Mouse (Mus musculus): ENCODE results near the gene Olfr1198. TPM values are rescaled to one million over a fixed set of nuclear protein-coding genes. Genes with fewer than 3 reads are reported as not detected.

The Olfr1198 gene
- not detected for polyA plus RNA-seq (2012; fragmentation: generic; extraction: Trizol)

GRCm38 (mm10) chr2:88751270-88751669 lies at the start of gene Olfr1198:
Olfr1198 (minus strand) TSS chr2:88751370.

DNA sequence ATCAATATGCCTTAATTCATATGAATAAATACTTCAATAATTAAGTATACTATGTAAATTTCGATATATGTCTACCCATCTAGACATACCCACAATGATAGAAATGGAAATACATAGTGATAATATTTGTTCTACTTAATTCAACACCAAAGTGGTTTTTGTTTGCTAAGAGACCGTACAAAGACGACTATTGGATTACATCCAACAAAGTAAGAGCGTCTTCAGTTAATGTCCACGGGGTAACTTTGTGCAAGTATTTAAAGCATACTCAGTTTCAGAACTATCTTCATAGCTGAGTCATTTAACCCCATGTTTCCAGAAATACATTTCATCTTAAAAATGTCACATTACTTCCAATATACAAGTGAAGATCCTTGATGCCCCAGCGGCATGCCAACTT lies 41.6 kb upstream of the Olfr1198 start, which contains the start of gene Olfr1201:
Gene Olfr1201 (plus strand): TSS at position 301 of the 400 bp plus-strand sequence.

GRCm38 (mm10) chr2:88770388-88770787 lies 19.2 kb upstream of the Olfr1198 start, which contains the start of gene Olfr1200:
Olfr1200 (minus strand) TSS chr2:88770488.

GRCm38 (mm10) chr2:88760369-88760768 lies 9.2 kb upstream of the Olfr1198 start, which contains the start of gene Olfr1199:
Olfr1199 (minus strand) TSS chr2:88760469.

GRCm38 (mm10) chr2:88732266-88732665 lies 18.9 kb downstream of the Olfr1198 start, which contains the start of gene Olfr1197:
Olfr1197 (minus strand) TSS chr2:88732366.

GRCm38 (mm10) chr2:88704497-88704896 lies 46.7 kb downstream of the Olfr1198 start, which contains the start of gene Olfr1196:
Olfr1196 (minus strand) TSS chr2:88704597.

Other genes with a start within 250 kb of the Olfr1198 start
- not detected for gene Olfr1186, start 232.8 kb downstream of the Olfr1198 start, polyA plus RNA-seq (2012; fragmentation: generic; extraction: Trizol)
- not detected for gene Olfr1188, start 194.4 kb downstream of the Olfr1198 start, polyA plus RNA-seq (2012; fragmentation: generic; extraction: Trizol)
- gene Olfr1189, start 164.9 kb downstream of the Olfr1198 start, polyA plus RNA-seq (2012; fragmentation: generic; extraction: Trizol), result not detected
- not detected for gene Olfr1191-ps1, start 110.8 kb downstream of the Olfr1198 start, polyA plus RNA-seq (2012; fragmentation: generic; extraction: Trizol)
- not detected for gene Olfr1192-ps1, start 102.9 kb downstream of the Olfr1198 start, polyA plus RNA-seq (2012; fragmentation: generic; extraction: Trizol)
- not detected for gene Olfr1193, start 75.7 kb downstream of the Olfr1198 start, polyA plus RNA-seq (2012; fragmentation: generic; extraction: Trizol)
- not detected for gene Olfr1195, start 62.2 kb downstream of the Olfr1198 start, polyA plus RNA-seq (2012; fragmentation: generic; extraction: Trizol)
- gene Olfr1196, start 46.8 kb downstream of the Olfr1198 start, polyA plus RNA-seq (2012; fragmentation: generic; extraction: Trizol), result not detected
- gene Olfr1197, start 19.0 kb downstream of the Olfr1198 start, polyA plus RNA-seq (2012; fragmentation: generic; extraction: Trizol), result not detected
- gene Olfr1199, start 9.1 kb upstream of the Olfr1198 start, polyA plus RNA-seq (2012; fragmentation: generic; extraction: Trizol), result not detected
- gene Olfr1200, start 19.1 kb upstream of the Olfr1198 start, polyA plus RNA-seq (2012; fragmentation: generic; extraction: Trizol), result not detected
- gene Olfr1201, start 41.7 kb upstream of the Olfr1198 start, polyA plus RNA-seq (2012; fragmentation: generic; extraction: Trizol), result not detected
- not detected for gene Olfr1202, start 63.1 kb upstream of the Olfr1198 start, polyA plus RNA-seq (2012; fragmentation: generic; extraction: Trizol)
- not detected for gene Olfr1205, start 78.4 kb upstream of the Olfr1198 start, polyA plus RNA-seq (2012; fragmentation: generic; extraction: Trizol)
- gene Olfr1204, start 97.9 kb upstream of the Olfr1198 start, polyA plus RNA-seq (2012; fragmentation: generic; extraction: Trizol), result not detected
- not detected for gene Olfr1206, start 111.9 kb upstream of the Olfr1198 start, polyA plus RNA-seq (2012; fragmentation: generic; extraction: Trizol)
- gene Olfr1208, start 150.9 kb upstream of the Olfr1198 start, polyA plus RNA-seq (2012; fragmentation: generic; extraction: Trizol), result not detected
- gene Olfr1209, start 163.8 kb upstream of the Olfr1198 start, polyA plus RNA-seq (2012; fragmentation: generic; extraction: Trizol), result not detected
- not detected for gene Olfr1211, start 186.7 kb upstream of the Olfr1198 start, polyA plus RNA-seq (2012; fragmentation: generic; extraction: Trizol)
- gene Olfr1212, start 202.6 kb upstream of the Olfr1198 start, polyA plus RNA-seq (2012; fragmentation: generic; extraction: Trizol), result not detected
- not detected for gene Gm13762, start 228.9 kb upstream of the Olfr1198 start, polyA plus RNA-seq (2012; fragmentation: generic; extraction: Trizol)
- not detected for gene Olfr1214, start 241.3 kb upstream of the Olfr1198 start, polyA plus RNA-seq (2012; fragmentation: generic; extraction: Trizol)